ENCODE assay signal across 8 mouse cellular contexts in the genomic region with DNA sequence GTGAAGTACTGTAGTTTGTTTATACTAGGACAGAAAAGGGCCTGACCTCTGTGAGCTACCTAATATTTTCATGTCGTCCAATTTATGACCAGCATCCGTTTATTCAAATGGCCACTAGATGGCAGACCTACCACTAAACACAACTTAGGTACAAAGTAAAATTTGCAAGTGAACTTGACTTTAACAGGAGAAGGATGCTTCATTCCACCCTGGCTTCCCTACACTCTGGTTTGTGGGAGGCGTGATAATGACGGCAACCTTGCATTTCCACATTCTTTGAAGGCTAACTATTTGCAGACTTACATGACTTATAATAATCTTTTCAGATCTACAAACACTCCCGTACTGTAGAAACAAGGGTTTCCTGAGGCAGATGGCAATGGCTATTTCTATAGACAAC.
DNase-seq lines count a peak whose midpoint lies in the region; ATAC-seq lines count a peak whose summit lies in the region.

No protein-coding gene starts in this region.

- intact Hi-C loops in left cerebral cortex, postnatal 36 days (cut with DNase I), result loop anchor here (5.0 kb wide), 2 partner anchors 1017 to 1822 kb away; no protein-coding TSS in a partner anchor
- intact Hi-C loops in heart, postnatal 25 days (cut with DNase I), result loop anchor here (10.0 kb wide), 1 partner anchor 666 kb away; no protein-coding TSS in a partner anchor

- no peaks in the 10 kb centered on the region for H3K36me3 ChIP-seq in hindbrain, embryonic 11.5 days (ENCODE audit: control insufficient read depth, insufficient read depth, low read length)
- H3K36me3 ChIP-seq in hindbrain, embryonic 12.5 days, result no peaks in the 10 kb centered on the region

- no peak overlapping the region for H3K9ac ChIP-seq in hindbrain, embryonic 11.5 days (ENCODE audit: low read depth, low read length)
- H3K9ac ChIP-seq in hindbrain, embryonic 12.5 days, result no peak overlapping the region

- ATAC-seq in hindbrain, embryonic 11.5 days (ENCODE audit: low FRiP score), result no peak
- no peak for ATAC-seq in hindbrain, embryonic 12.5 days (ENCODE audit: low FRiP score)

- WGBS in hindbrain, embryonic 11.5 days, result 44% methylated on average over 5 of the region's 5 CpGs
- 37% methylated on average over 5 of the region's 5 CpGs for WGBS in hindbrain, embryonic 12.5 days

- no peaks in the 10 kb centered on the region for H3K9me3 ChIP-seq in hindbrain, embryonic 11.5 days (ENCODE audit: control insufficient read depth, low read length)
- no peaks in the 10 kb centered on the region for H3K9me3 ChIP-seq in hindbrain, embryonic 12.5 days (replicated peaks)

- H3K27ac ChIP-seq in hindbrain, embryonic 11.5 days (ENCODE audit: low read depth, low read length), result no peak overlapping the region
- H3K27ac ChIP-seq in hindbrain, embryonic 12.5 days, result no peak overlapping the region

- no peak overlapping the region for H3K4me2 ChIP-seq in hindbrain, embryonic 11.5 days (replicated peaks; ENCODE audit: low read depth, low read length)
- no peak overlapping the region for H3K4me2 ChIP-seq in hindbrain, embryonic 12.5 days (replicated peaks)

- no peaks in the 10 kb centered on the region for H3K27me3 ChIP-seq in hindbrain, embryonic 11.5 days (ENCODE audit: control insufficient read depth, insufficient read depth, low read length)
- H3K27me3 ChIP-seq in hindbrain, embryonic 12.5 days, result no peaks in the 10 kb centered on the region

- H3K4me3 ChIP-seq in hindbrain, embryonic 11.5 days (ENCODE audit: low read depth, low read length), result no peak overlapping the region
- no peak overlapping the region for H3K4me3 ChIP-seq in hindbrain, embryonic 12.5 days

- H3K4me1 ChIP-seq in hindbrain, embryonic 11.5 days (replicated peaks; ENCODE audit: control insufficient read depth, insufficient read depth, low read length), result no peaks in the 10 kb centered on the region
- H3K4me1 ChIP-seq in hindbrain, embryonic 12.5 days, result no peaks in the 10 kb centered on the region

- DNase-seq in hindbrain, embryonic 11.5 days (ENCODE audit: low spot score), result peak; percentile 61
- DNase-seq in A20 (ENCODE audit: low read depth, low spot score) (peak; percentile 35), adipocyte (ENCODE audit: low spot score) (peak; percentile 51)
- peak; percentile 48 for DNase-seq in forelimb bud, embryonic 11.5 days (ENCODE audit: low read depth, low spot score)
- DNase-seq in left cerebral cortex, postnatal 36 days (ENCODE audit: low spot score in 2 of 2), result peak; percentile 8
- DNase-seq in spleen, postnatal 10 days (ENCODE audit: low spot score in 2 of 2), result no peak
- DNase-seq in heart, postnatal 25 days (ENCODE audit: low spot score), result no peak

Comparison
In these comparisons a context has a peak if more than half of its experiments do, and no peak if none do; other contexts are left out.
1. DNase-seq: peak in hindbrain, embryonic 11.5 days (single experiment), A20 (single experiment), adipocyte (single experiment), forelimb bud, embryonic 11.5 days (single experiment) and left cerebral cortex, postnatal 36 days (2 of 2); none in spleen, postnatal 10 days (0 of 2) and heart, postnatal 25 days (single experiment).